Mouse (Mus musculus): ENCODE results near the gene Smad6. TPM values are rescaled to one million over a fixed set of nuclear protein-coding genes. Genes with fewer than 3 reads are reported as not detected.

Smad6 gene
- polyA plus RNA-seq, 1 experiment from 2014 or later: 15.5 TPM

DNA sequence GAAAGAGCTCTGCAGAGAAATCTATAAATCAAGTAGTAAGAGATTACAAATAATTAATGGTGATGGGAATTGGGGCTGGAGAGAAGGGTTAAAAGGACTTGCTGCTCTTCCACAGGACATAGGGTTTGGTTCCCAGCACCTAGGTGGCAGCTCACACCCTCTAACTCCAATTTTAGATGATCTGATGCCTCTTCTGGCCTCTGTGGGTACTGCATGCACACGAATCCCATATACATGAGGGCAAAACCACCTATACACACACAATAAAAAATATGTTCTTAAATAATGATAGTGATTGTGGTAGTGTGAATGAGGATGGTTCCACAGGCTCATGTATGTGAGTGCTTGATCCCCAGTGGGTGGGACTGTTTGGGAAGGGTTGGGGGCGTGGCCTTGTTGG lies 117.3 kb downstream of the Smad6 start:
- Histone ChIP-seq H3K9ac (no peak overlapping the region), H3K36me3 (no peaks in the 10 kb centered on the region), H3K4me1 (no peaks in the 10 kb centered on the region), H3K4me2 (replicated peaks) (no peak overlapping the region), H3K9me3 (replicated peaks) (0 out of 2 replicates have a peak, but pooled peaks cover 3% of the 10 kb centered on the region), H3K4me3 (replicated peaks) (no peak overlapping the region), H3K27me3 (no peaks in the 10 kb centered on the region), H3K27ac (replicated peaks) (no peak overlapping the region)
- WGBS: 93% methylated on average over 2 of the region's 2 CpGs
- no peak for ATAC-seq (ENCODE audit: insufficient number of reproducible peaks, low FRiP score, low TSS enrichment, low read depth)

Other genes starting within 250 kb of the Smad6 start
- gene Lctl, start 95.1 kb upstream of the Smad6 start, polyA plus RNA-seq (2015; fragmentation: Nextera tagmentation; extraction: Ambion mirVana): 0.16 TPM in 1 of 2 replicates, not detected in the other
- 16.3 and 19.5 TPM in 2 replicates for gene Zwilch, start 151.0 kb upstream of the Smad6 start, polyA plus RNA-seq (2015; fragmentation: Nextera tagmentation; extraction: Ambion mirVana)
- gene Rpl4, start 151.3 kb upstream of the Smad6 start, polyA plus RNA-seq (2015; fragmentation: Nextera tagmentation; extraction: Ambion mirVana): 1,153 and 1,206 TPM in 2 replicates
- gene Snapc5, start 157.2 kb upstream of the Smad6 start, polyA plus RNA-seq (2015; fragmentation: Nextera tagmentation; extraction: Ambion mirVana): 30.2 and 35.3 TPM in 2 replicates
- 2.1 and 3.2 TPM in 2 replicates for gene Uchl4, start 213.1 kb upstream of the Smad6 start, polyA plus RNA-seq (2015; fragmentation: Nextera tagmentation; extraction: Ambion mirVana)
- gene Map2k1, start 231.6 kb upstream of the Smad6 start, polyA plus RNA-seq (2015; fragmentation: Nextera tagmentation; extraction: Ambion mirVana): 99.5 and 100 TPM in 2 replicates